Mouse (Mus musculus): Measurements from ENCODE around the gene Sik3. TPM values are rescaled to one million over a fixed set of nuclear protein-coding genes. Genes with fewer than 3 reads are reported as not detected.

The Sik3 gene
- polyA plus RNA-seq, 1 experiment from 2014 or later: 12.0 TPM

DNA sequence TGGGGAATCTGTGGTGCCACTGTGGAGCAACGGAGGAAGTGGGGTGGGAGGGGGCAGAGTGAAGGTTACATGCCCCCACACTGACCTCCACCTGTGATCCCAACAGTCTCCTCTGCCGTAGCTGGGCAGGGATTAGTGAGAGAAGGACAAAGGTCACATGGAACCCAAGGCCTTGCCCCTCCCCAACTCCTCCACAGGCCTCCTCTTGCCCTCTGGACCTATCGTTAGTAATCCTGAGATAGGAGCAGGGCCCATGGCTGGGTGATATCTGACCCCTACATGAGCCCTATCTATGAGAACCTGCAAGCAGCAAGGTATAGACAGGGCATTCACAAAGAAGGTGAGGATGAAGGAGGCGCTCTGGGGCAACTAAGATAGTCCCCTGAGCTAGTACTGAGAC is 223.0 kb downstream of the Sik3 start:
- H3K27ac ChIP-seq: no peak overlapping the region
- H3K4me1 ChIP-seq: peaks cover 3% of the 10 kb centered on the region; the same call in 1 of the 2 replicates
- H3K4me3 ChIP-seq: no peak overlapping the region
- 47% methylated on average over 4 of the region's 4 CpGs for WGBS
- no peak overlapping the region for H3K9ac ChIP-seq
- ATAC-seq (ENCODE audit: insufficient number of reproducible peaks, insufficient read depth, low FRiP score, low TSS enrichment): no peak
- no peaks in the 10 kb centered on the region for H3K9me3 ChIP-seq
- H3K36me3 ChIP-seq: no peaks in the 10 kb centered on the region
- no peaks in the 10 kb centered on the region for H3K27me3 ChIP-seq
- H3K4me2 ChIP-seq (replicated peaks): no peak overlapping the region

GRCm38 (mm10) chr9:46238850-46239249 is 226.2 kb downstream of the Sik3 start:
- no peak for ATAC-seq (ENCODE audit: insufficient number of reproducible peaks, insufficient read depth, low FRiP score, low TSS enrichment)
- Histone ChIP-seq H3K9me3 (no peaks in the 10 kb centered on the region), H3K4me3 (no peak overlapping the region), H3K9ac (no peak overlapping the region), H3K27me3 (no peaks in the 10 kb centered on the region), H3K36me3 (no peaks in the 10 kb centered on the region), H3K4me2 (replicated peaks) (no peak overlapping the region), H3K4me1 (no peaks in the 10 kb centered on the region), H3K27ac (no peak overlapping the region)
- WGBS: 85% methylated on average over 7 of the region's 7 CpGs

DNA sequence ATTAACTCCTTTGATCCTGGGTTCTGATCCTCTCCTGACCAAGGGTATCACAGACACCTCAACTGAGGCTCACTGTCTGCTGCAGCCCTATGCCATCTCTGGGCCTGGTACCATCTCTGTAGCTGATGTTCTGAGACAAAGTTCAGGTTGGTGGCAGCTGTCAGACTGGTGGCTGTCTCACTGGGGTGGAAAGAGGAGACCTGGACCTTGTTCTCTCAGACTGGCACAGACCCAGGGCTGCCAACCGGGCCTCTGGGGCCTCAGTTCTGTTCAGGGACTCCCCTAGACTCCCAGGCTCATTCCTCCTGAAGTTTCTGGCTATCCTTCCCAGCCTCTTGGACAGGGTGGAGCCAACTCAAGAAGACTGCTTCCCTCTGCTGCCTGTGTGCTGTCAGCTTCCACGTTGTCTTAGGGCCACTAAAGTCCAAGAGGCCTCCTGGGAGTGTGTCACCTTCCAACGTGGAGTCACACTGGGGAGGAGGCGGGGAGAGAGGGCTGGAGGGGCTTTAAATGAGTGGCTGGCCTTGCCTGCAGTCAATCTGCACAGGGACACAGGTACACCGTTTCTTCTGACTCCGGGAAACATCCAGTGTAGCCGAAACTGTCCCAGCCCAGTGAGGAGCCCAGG is 228.0 kb downstream of the Sik3 start, which contains the start of gene Apoa4:
TSS of gene Apoa4 (plus strand) at position 171 of the 628 bp plus-strand sequence.
- H3K27ac ChIP-seq: no peak within 1 kb of the TSS
- WGBS: 63% methylated on average over 7 of the region's 7 CpGs

DNA sequence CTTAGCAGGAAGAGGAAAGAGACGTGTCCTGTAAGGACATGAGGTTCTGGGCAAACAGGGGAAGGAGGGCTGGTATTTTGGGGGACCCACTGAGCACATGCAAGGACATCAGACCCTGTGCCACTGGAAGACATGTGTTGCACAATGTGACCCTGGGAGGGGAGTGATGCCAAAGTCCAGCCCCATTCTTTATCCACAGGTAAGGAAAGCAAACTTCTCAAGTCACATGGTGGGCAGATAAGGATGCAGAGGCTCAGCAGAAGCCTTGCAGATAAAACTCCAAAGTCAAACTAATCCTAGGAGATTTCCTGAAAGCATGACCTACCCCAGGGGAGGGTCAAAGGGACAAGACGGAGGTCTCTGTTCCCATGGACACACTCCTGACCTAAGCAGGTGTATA is 229.2 kb downstream of the Sik3 start:
- no peak overlapping the region for H3K4me2 ChIP-seq (replicated peaks)
- H3K9ac ChIP-seq: no peak overlapping the region
- no peaks in the 10 kb centered on the region for H3K36me3 ChIP-seq
- H3K27ac ChIP-seq: no peak overlapping the region
- no peaks in the 10 kb centered on the region for H3K9me3 ChIP-seq
- 78% methylated on average over 2 of the region's 2 CpGs for WGBS
- no peak for ATAC-seq (ENCODE audit: insufficient number of reproducible peaks, insufficient read depth, low FRiP score, low TSS enrichment)
- H3K27me3 ChIP-seq: no peaks in the 10 kb centered on the region
- H3K4me1 ChIP-seq: no peaks in the 10 kb centered on the region
- H3K4me3 ChIP-seq: no peak overlapping the region

More for the DNA sequence above, 228.0 kb downstream of the Sik3 start, which contains the start of gene Apoa4:
- no peaks in the 10 kb centered on the region for H3K9me3 ChIP-seq
- H3K27me3 ChIP-seq: no peaks in the 10 kb centered on the region
- no peaks in the 10 kb centered on the region for H3K36me3 ChIP-seq
- H3K4me3 ChIP-seq: no peak within 1 kb of the TSS
- H3K4me2 ChIP-seq (replicated peaks): no peak within 1 kb of the TSS
- ATAC-seq (ENCODE audit: insufficient number of reproducible peaks, insufficient read depth, low FRiP score, low TSS enrichment): no peak
- H3K4me1 ChIP-seq: no peaks in the 10 kb centered on the region
- no peak within 1 kb of the TSS for H3K9ac ChIP-seq

- no peak for ATAC-seq (ENCODE audit: insufficient number of reproducible peaks, insufficient read depth, low FRiP score, low TSS enrichment)
- Histone ChIP-seq H3K9me3 (no peaks in the 10 kb centered on the region), H3K27ac (no peak overlapping the region)
These were observed 230.5 kb downstream of the Sik3 start for GRCm38 (mm10) chr9:46243122-46243521.

DNA sequence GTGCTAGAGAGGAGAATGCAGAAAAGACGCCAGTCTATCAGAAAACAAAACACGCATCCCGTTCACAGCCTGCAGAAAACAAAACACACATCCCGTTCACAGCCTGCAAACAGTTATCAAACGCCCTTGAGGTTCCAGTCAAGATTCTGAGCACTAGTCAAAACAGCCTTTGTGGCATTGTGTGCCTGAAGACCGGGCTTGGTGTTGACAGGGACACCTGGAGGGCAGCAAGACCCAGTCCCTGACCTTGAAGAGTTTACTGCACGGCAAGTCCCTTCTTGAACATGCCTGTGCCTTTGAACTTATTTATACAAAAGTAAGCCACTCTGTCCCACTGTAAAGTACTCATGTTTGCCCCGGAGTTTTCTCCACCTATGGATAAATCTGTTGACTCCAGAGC is 231.0 kb downstream of the Sik3 start:
- 45% methylated on average over 8 of the region's 8 CpGs for WGBS
- H3K27ac ChIP-seq: no peak overlapping the region
- H3K27me3 ChIP-seq: no peaks in the 10 kb centered on the region

More at GRCm38 (mm10) chr9:46243122-46243521, 230.5 kb downstream of the Sik3 start:
- Histone ChIP-seq H3K4me1 (no peaks in the 10 kb centered on the region), H3K27me3 (no peaks in the 10 kb centered on the region), H3K9ac (no peak overlapping the region), H3K4me3 (no peak overlapping the region), H3K36me3 (no peaks in the 10 kb centered on the region), H3K4me2 (replicated peaks) (no peak overlapping the region)
- 55% methylated on average over 4 of the region's 4 CpGs for WGBS

DNA sequence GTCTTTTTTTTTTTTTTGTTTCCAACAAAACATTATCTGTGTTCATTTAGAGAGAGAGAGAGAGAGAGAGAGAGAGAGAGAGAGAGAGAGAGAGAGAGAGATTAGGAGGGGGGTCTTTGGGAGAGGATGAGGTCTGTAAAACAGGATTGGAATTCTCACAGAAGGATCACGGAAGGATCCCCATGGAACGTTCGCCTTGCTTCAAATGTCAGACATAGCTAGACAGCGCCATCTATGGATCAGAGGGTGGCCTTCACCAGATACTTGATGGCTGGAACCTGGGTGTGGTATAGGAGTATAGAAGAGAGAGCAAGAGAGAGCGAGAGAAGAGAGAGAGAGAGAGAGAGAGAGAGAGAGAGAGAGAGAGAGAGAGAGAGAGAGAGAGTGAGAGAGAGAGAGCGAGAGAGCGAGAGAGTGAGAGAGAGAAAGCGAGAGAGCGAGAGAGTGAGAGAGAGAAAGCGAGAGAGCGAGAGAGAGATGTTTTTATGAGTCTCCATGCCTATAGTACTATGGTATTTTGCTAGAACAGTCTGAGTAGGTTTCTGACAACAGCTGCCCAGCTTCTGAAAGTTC is 234.2 kb downstream of the Sik3 start:
- H3K4me1 ChIP-seq: no peaks in the 10 kb centered on the region
- no peak overlapping the region for H3K4me2 ChIP-seq (replicated peaks)
- H3K9me3 ChIP-seq: no peaks in the 10 kb centered on the region
- no peak overlapping the region for H3K9ac ChIP-seq
- no peaks in the 10 kb centered on the region for H3K27me3 ChIP-seq
- 25% methylated on average over 11 of the region's 11 CpGs for WGBS
- ATAC-seq (ENCODE audit: insufficient number of reproducible peaks, insufficient read depth, low FRiP score, low TSS enrichment): no peak
- H3K27ac ChIP-seq: no peak overlapping the region
- H3K36me3 ChIP-seq: no peaks in the 10 kb centered on the region
- no peak overlapping the region for H3K4me3 ChIP-seq

More for the DNA sequence above, 231.0 kb downstream of the Sik3 start:
- no peak overlapping the region for H3K4me2 ChIP-seq (replicated peaks)
- no peaks in the 10 kb centered on the region for H3K9me3 ChIP-seq
- no peaks in the 10 kb centered on the region for H3K4me1 ChIP-seq
- H3K36me3 ChIP-seq: no peaks in the 10 kb centered on the region
- ATAC-seq (ENCODE audit: insufficient number of reproducible peaks, insufficient read depth, low FRiP score, low TSS enrichment): no peak
- H3K4me3 ChIP-seq: no peak overlapping the region
- no peak overlapping the region for H3K9ac ChIP-seq

- 82% methylated on average over 7 of the region's 7 CpGs for WGBS
- Histone ChIP-seq H3K4me1 (no peaks in the 10 kb centered on the region), H3K9me3 (no peaks in the 10 kb centered on the region), H3K9ac (no peak overlapping the region), H3K4me2 (replicated peaks) (no peak overlapping the region), H3K27ac (no peak overlapping the region), H3K4me3 (no peak overlapping the region), H3K27me3 (peaks cover 4% of the 10 kb centered on the region; the same call in 1 of the 2 replicates), H3K36me3 (no peaks in the 10 kb centered on the region)
- ATAC-seq (ENCODE audit: insufficient number of reproducible peaks, insufficient read depth, low FRiP score, low TSS enrichment): no peak
These were observed 243.6 kb downstream of the Sik3 start for GRCm38 (mm10) chr9:46256177-46256576.

- H3K27me3 ChIP-seq: peaks cover 4% of the 10 kb centered on the region; the same call in 1 of the 2 replicates
- no peak overlapping the region for H3K9ac ChIP-seq
- H3K4me3 ChIP-seq: no peak overlapping the region
- no peak for ATAC-seq (ENCODE audit: insufficient number of reproducible peaks, insufficient read depth, low FRiP score, low TSS enrichment)
- no peaks in the 10 kb centered on the region for H3K4me1 ChIP-seq
- H3K4me2 ChIP-seq (replicated peaks): no peak overlapping the region
- no peaks in the 10 kb centered on the region for H3K36me3 ChIP-seq
- no peak overlapping the region for H3K27ac ChIP-seq
- 88% methylated on average over 10 of the region's 10 CpGs for WGBS
- no peaks in the 10 kb centered on the region for H3K9me3 ChIP-seq
These were observed 244.2 kb downstream of the Sik3 start for GRCm38 (mm10) chr9:46256658-46257385.

- Histone ChIP-seq H3K4me1 (no peaks in the 10 kb centered on the region), H3K36me3 (no peaks in the 10 kb centered on the region), H3K4me2 (replicated peaks) (no peak overlapping the region), H3K9me3 (no peaks in the 10 kb centered on the region), H3K4me3 (no peak overlapping the region), H3K27ac (no peak overlapping the region), H3K9ac (no peak overlapping the region), H3K27me3 (peaks cover 4% of the 10 kb centered on the region; the same call in 1 of the 2 replicates)
- 87% methylated on average over 3 of the region's 3 CpGs for WGBS
- no peak for ATAC-seq (ENCODE audit: insufficient number of reproducible peaks, insufficient read depth, low FRiP score, low TSS enrichment)
These were observed 244.9 kb downstream of the Sik3 start for GRCm38 (mm10) chr9:46257546-46257945.

DNA sequence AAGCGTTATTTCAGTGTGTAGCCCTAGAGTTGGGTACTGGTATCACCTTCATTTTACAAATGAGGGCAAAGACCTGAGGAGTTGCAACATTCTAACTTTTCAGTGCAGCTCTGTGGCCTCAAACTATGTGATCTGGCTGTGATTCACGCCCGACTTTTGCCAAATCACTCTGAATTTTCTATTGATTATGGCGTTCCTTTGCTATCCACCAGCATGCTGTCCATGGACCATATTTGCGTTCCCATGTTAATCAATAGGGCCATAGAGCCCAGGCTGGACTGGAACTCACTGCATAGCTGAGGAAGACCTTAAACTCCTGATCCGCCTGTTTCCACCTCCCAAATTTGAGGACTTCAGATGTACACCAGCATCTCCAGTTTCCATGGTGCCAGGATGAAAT is 246.5 kb downstream of the Sik3 start:
- H3K36me3 ChIP-seq: no peaks in the 10 kb centered on the region
- H3K4me2 ChIP-seq (replicated peaks): no peak overlapping the region
- no peak overlapping the region for H3K4me3 ChIP-seq
- no peak for ATAC-seq (ENCODE audit: insufficient number of reproducible peaks, insufficient read depth, low FRiP score, low TSS enrichment)
- peaks cover 4% of the 10 kb centered on the region; the same call in 1 of the 2 replicates for H3K27me3 ChIP-seq
- WGBS: 92% methylated on average over 6 of the region's 6 CpGs
- H3K9me3 ChIP-seq: no peaks in the 10 kb centered on the region
- H3K4me1 ChIP-seq: no peaks in the 10 kb centered on the region
- H3K27ac ChIP-seq: no peak overlapping the region
- no peak overlapping the region for H3K9ac ChIP-seq

GRCm38 (mm10) chr9:46261131-46261530 is 248.5 kb downstream of the Sik3 start:
- H3K4me2 ChIP-seq (replicated peaks): no peak overlapping the region
- no peaks in the 10 kb centered on the region for H3K4me1 ChIP-seq
- ATAC-seq (ENCODE audit: insufficient number of reproducible peaks, insufficient read depth, low FRiP score, low TSS enrichment): no peak
- no peaks in the 10 kb centered on the region for H3K36me3 ChIP-seq
- H3K9me3 ChIP-seq: no peaks in the 10 kb centered on the region
- H3K27me3 ChIP-seq: peaks cover under 1% of the 10 kb centered on the region; the same call in 1 of the 2 replicates
- H3K4me3 ChIP-seq: no peak overlapping the region
- WGBS: 92% methylated on average over 7 of the region's 7 CpGs
- no peak overlapping the region for H3K27ac ChIP-seq
- H3K9ac ChIP-seq: no peak overlapping the region
